Mouse (Mus musculus) spleen, adult 2 months (tissue): ENCODE data around the gene Oaz1.

Experiments
- CTCF ChIP-seq: fragments of 200-500 bp; IDR thresholded peaks from 2 replicates; pipeline ENCODE4 v1.5.1; 2011; ENCODE audit warnings: mild to moderate bottlenecking, inconsistent platforms; ENCODE audit not compliant: insufficient read depth, insufficient read length, insufficient replicate concordance; ENCODE audit errors: extremely low read depth
- POLR2A ChIP-seq: fragments of 200-500 bp; IDR thresholded peaks from 2 replicates; pipeline ENCODE4 v1.6.1; 2011; ENCODE audit warnings: low read depth, low read length, inconsistent platforms

DNA sequence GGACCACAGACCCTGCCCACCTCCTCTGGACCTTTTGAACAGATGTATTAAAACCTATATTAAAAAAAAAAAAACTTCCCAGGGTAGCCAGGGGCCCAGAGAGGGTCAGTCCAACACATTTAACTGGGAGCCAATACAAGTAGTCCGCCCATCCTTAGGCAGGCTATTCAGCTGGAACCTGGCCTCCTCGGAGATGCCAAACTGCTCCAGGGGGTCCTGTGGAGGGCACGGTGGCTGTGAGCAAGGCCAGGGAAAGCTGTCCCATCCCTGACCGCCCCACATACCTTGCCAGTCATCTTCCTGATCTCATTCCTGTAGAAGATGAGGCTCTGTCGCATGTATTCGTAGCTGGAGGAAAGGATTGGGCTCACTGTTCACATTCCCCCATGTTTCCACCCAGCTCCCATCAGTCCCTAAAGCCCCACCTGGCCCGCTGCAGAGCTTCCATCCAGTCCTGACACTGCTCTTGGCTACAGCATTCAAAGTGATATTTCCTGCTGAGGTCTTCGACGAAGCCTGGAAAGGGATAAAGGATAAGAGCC is 30.1 kb upstream of the Oaz1 start:
- no peak for TF ChIP-seq CTCF
- no peak for TF ChIP-seq POLR2A
